Mouse (Mus musculus) C2C12 (cell line): Measurements from ENCODE around the gene Evi2a. TPM values are rescaled to one million over a fixed set of nuclear protein-coding genes. Genes with fewer than 3 reads are reported as not detected.

Experiments
- H3K27me3 ChIP-seq: one replicate; pipeline ENCODE4 v1.6.1; 2011; ENCODE audit not compliant: control insufficient read depth, insufficient read depth, insufficient read length
- H3K36me3 ChIP-seq: one replicate; pipeline ENCODE4 v1.6.1; 2011; ENCODE audit not compliant: control insufficient read depth, insufficient read depth
- H3K4me3 ChIP-seq: one replicate; pipeline ENCODE4 v1.5.1; 2011; ENCODE audit warnings: mild to moderate bottlenecking, control low read depth; ENCODE audit not compliant: poor library complexity, insufficient read depth, severe bottlenecking
- H3K79me2 ChIP-seq: one replicate; pipeline ENCODE4 v1.6.1; 2011; ENCODE audit not compliant: control insufficient read depth, insufficient read depth
- H3K79me3 ChIP-seq: one replicate; pipeline ENCODE4 v1.6.1; 2011; ENCODE audit warnings: low read depth, control low read depth
- H3ac ChIP-seq: one replicate; pipeline ENCODE3; 2011; ENCODE audit warnings: low read depth; ENCODE audit not compliant: control insufficient read depth, insufficient read length
- CEBPB ChIP-seq: IDR thresholded peaks from one replicate; pipeline ENCODE4 v1.6.1; 2011; ENCODE audit warnings: low read depth, mild to moderate bottlenecking, control low read depth, moderate library complexity
- CTCF ChIP-seq: IDR thresholded peaks from one replicate; pipeline ENCODE4 v1.5.1; 2011; ENCODE audit not compliant: control insufficient read depth, insufficient read depth, insufficient read length
- FOSL1 ChIP-seq: IDR thresholded peaks from one replicate; pipeline ENCODE4 v1.8.0; 2011; ENCODE audit warnings: mild to moderate bottlenecking, low read length; ENCODE audit not compliant: poor library complexity, insufficient read depth, severe bottlenecking
- MAX ChIP-seq: IDR thresholded peaks from one replicate; pipeline ENCODE4 v1.6.1; 2011; ENCODE audit warnings: mild to moderate bottlenecking, control low read depth
- MYOD1 ChIP-seq: IDR thresholded peaks from one replicate; pipeline ENCODE4 v1.6.1; 2011; ENCODE audit warnings: low read depth; ENCODE audit not compliant: control insufficient read depth, insufficient read length
- MYOG ChIP-seq: IDR thresholded peaks from one replicate; pipeline ENCODE4 v1.6.1; 2011; ENCODE audit not compliant: control insufficient read depth, insufficient read length; ENCODE audit errors: extremely low read depth
- USF1 ChIP-seq: IDR thresholded peaks from one replicate; pipeline ENCODE4 v1.6.1; 2011; ENCODE audit warnings: low read depth, mild to moderate bottlenecking, control low read depth, moderate library complexity
- polyA plus RNA-seq: library from polyadenylated mRNA; unstranded; fragments of >200 nt; fragmentation: generic; extraction: Trizol; gene quantifications from one replicate; pipeline ENCODE4 v1.2.1, GENCODE M21; 2012; ENCODE audit warnings: missing spikeins

Evi2a gene
- polyA plus RNA-seq, 1 experiment: 12.9 TPM

GRCm38 (mm10) chr11:79515798-79516197 lies 14.6 kb downstream of the Evi2a start:
- H3K79me3 ChIP-seq: no peaks in the 10 kb centered on the region
- TF ChIP-seq CTCF (no peak), FOSL1 (no peak), MYOG (no peak), USF1 (no peak), CEBPB (no peak), MYOD1 (no peak), MAX (no peak)
- peaks cover 6% of the 10 kb centered on the region for H3K79me2 ChIP-seq
- H3K4me3 ChIP-seq: no peak overlapping the region
- no peak overlapping the region for H3ac ChIP-seq
- H3K36me3 ChIP-seq: peaks cover 9% of the 10 kb centered on the region
- no peaks in the 10 kb centered on the region for H3K27me3 ChIP-seq

GRCm38 (mm10) chr11:79515331-79515730 lies 15.1 kb downstream of the Evi2a start:
- no peak overlapping the region for H3ac ChIP-seq
- no peak overlapping the region for H3K4me3 ChIP-seq
- H3K27me3 ChIP-seq: no peaks in the 10 kb centered on the region
- H3K79me2 ChIP-seq: peaks cover under 1% of the 10 kb centered on the region
- H3K79me3 ChIP-seq: no peaks in the 10 kb centered on the region
- TF ChIP-seq MYOG: no peak
- TF ChIP-seq CEBPB: no peak
- no peak for TF ChIP-seq FOSL1
- TF ChIP-seq MYOD1: no peak
- TF ChIP-seq CTCF: no peak
- no peak for TF ChIP-seq MAX
- TF ChIP-seq USF1: no peak
- H3K36me3 ChIP-seq: peaks cover 8% of the 10 kb centered on the region

DNA sequence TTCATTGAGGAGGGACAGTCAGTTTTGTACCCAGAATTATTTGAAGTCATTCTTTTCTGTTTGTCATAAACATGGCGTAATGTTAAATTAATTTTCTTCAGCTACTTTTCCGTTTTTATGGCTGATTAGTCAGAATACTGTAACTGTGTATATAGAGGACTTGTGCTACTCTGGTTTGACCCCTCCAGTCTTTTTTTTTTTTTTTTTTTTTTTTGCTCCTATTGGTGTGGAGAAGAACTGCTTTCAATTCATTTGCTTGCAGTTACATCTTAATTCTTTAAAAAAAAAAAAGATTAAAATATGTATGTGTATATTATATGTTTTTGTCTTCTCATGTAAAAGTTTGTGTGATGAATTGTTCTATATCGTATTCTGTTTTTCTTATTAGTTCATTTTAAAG lies 18.4 kb downstream of the Evi2a start:
- Histone ChIP-seq H3ac (no peak overlapping the region), H3K27me3 (no peaks in the 10 kb centered on the region), H3K79me2 (no peaks in the 10 kb centered on the region), H3K79me3 (no peaks in the 10 kb centered on the region), H3K36me3 (peaks cover 8% of the 10 kb centered on the region), H3K4me3 (no peak overlapping the region)
- TF ChIP-seq FOSL1: no peak
- TF ChIP-seq CTCF: no peak
- no peak for TF ChIP-seq CEBPB
- TF ChIP-seq MAX: no peak
- no peak for TF ChIP-seq MYOD1
- TF ChIP-seq MYOG: no peak
- TF ChIP-seq USF1: no peak

DNA sequence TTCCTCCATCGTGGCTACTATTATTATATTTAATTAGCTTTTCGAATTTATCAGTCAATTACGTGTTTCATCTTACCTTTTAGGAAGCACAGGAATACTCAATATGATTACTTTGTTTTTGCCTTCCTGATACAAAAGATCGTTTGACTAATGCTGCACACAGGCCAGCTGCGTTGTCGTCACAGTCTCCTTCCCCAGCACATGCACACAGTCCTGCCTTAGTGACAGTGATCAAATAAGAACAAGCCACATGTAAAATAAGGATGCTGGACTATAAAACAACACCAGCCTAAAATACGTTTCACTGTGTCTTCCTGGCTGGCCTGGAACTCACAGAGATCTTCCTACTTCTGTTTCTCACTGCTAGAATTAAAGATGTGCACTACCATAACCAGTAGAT lies 25.9 kb downstream of the Evi2a start:
- Histone ChIP-seq H3ac (no peak overlapping the region), H3K27me3 (no peaks in the 10 kb centered on the region), H3K4me3 (no peak overlapping the region), H3K79me3 (no peaks in the 10 kb centered on the region), H3K79me2 (no peaks in the 10 kb centered on the region), H3K36me3 (peaks cover 13% of the 10 kb centered on the region)
- TF ChIP-seq CTCF (no peak), FOSL1 (no peak), CEBPB (no peak), MAX (no peak), MYOD1 (no peak), USF1 (no peak), MYOG (no peak)

DNA sequence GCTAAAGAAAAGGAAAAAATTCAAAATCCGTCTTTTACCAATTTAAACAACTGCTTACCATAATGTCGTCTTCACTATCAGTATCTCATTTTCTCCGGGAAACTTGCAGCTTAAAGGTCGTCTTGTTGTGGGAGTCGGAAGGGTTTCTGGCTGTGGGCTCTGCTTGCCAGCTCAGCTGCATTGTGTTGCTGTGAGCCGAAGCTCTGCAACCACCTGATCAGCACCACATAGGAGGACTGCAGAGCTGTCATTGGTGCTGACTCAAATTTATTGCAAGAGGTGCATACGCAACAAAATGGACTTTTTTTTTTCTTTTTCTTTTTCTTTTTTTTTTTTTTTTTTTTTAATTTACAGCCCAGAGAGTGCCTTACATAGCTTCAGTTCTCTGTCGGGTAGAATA lies 26.6 kb downstream of the Evi2a start, which contains the start of gene Omg:
Gene Omg, minus strand, starts transcription at position 240 of the 400 bp plus-strand sequence.
- H3K79me2 ChIP-seq: no peaks in the 10 kb centered on the region
- no peak within 1 kb of the TSS for H3K4me3 ChIP-seq
- no peaks in the 10 kb centered on the region for H3K79me3 ChIP-seq
- no peak within 1 kb of the TSS for H3ac ChIP-seq
- peaks cover 13% of the 10 kb centered on the region for H3K36me3 ChIP-seq
- TF ChIP-seq USF1 (no peak), MAX (no peak), FOSL1 (no peak), CEBPB (no peak), CTCF (no peak), MYOG (no peak), MYOD1 (no peak)
- no peaks in the 10 kb centered on the region for H3K27me3 ChIP-seq

DNA sequence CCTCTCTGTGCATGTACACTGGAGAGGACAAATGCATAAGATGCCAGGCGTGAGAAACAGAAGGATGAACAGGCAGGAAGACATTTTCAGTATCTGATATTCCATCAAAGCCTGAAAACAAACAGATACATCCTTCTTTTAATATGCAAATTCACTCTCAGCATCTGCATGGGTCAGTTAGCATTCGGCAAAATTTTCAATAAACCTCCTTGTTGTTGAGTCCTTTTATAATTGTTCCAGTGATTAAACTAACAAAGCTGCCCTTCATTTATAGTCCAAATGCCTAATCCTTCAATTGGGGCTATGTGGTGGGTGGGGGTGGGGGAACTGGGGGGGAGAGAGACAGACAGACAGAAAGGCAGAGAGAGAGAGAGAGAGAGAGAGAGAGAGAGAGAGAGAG lies 27.5 kb downstream of the Evi2a start:
- Histone ChIP-seq H3K79me2 (no peaks in the 10 kb centered on the region), H3K27me3 (no peaks in the 10 kb centered on the region), H3K79me3 (no peaks in the 10 kb centered on the region), H3K36me3 (peaks cover 13% of the 10 kb centered on the region), H3ac (no peak overlapping the region), H3K4me3 (no peak overlapping the region)
- no peak for TF ChIP-seq FOSL1
- no peak for TF ChIP-seq MAX
- no peak for TF ChIP-seq USF1
- no peak for TF ChIP-seq CEBPB
- no peak for TF ChIP-seq CTCF
- no peak for TF ChIP-seq MYOG
- no peak for TF ChIP-seq MYOD1
